Mouse (Mus musculus): Measurements from ENCODE around the gene Atcay. TPM values are rescaled to one million over a fixed set of nuclear protein-coding genes. Genes with fewer than 3 reads are reported as not detected.
"Not testable (repeated sequence)": the region's sequence is repeated elsewhere in the genome, so short reads cannot be mapped to it uniquely, and the experiment has no call there.

Atcay gene
- polyA plus RNA-seq, 1 experiment from 2014 or later: 37.2 TPM

- H3K27me3 ChIP-seq; H3K9ac ChIP-seq (replicated peaks); ATAC-seq (ENCODE audit: low FRiP score, low read depth); H3K9me3 ChIP-seq: not testable (repeated sequence)
- Histone ChIP-seq H3K4me1 (peaks cover 51% of the 10 kb centered on the region), H3K4me3 (peak overlapping the region; percentile 42; the same call in 1 of the 2 replicates), H3K36me3 (peaks cover 31% of the 10 kb centered on the region), H3K4me2 (replicated peaks) (peak overlapping the region; percentile 61), H3K27ac (replicated peaks) (peak overlapping the region; percentile 93)
- WGBS: 10% methylated on average over 4 of the region's 4 CpGs
Measured at GRCm38 (mm10) chr10:81175345-81175701, 55.3 kb downstream of the Atcay start.

- Histone ChIP-seq H3K27me3 (no peaks in the 10 kb centered on the region), H3K27ac (replicated peaks) (peak overlapping the region; percentile 93), H3K4me3 (peak overlapping the region; percentile 42), H3K4me2 (replicated peaks) (peak overlapping the region; percentile 61), H3K36me3 (peaks cover 26% of the 10 kb centered on the region), H3K9ac (replicated peaks) (peak overlapping the region; percentile 50), H3K9me3 (no peaks in the 10 kb centered on the region), H3K4me1 (peaks cover 51% of the 10 kb centered on the region)
- ATAC-seq (ENCODE audit: low FRiP score, low read depth): peak; percentile 64
- under 1% methylated on average over 29 of the region's 29 CpGs for WGBS
Measured at GRCm38 (mm10) chr10:81174617-81175344, 55.9 kb downstream of the Atcay start.

GRCm38 (mm10) chr10:81173132-81173531 lies 57.5 kb downstream of the Atcay start:
- Histone ChIP-seq H3K9ac (replicated peaks) (peak overlapping the region; percentile 49; the same call in 1 of the 2 replicates), H3K27me3 (no peaks in the 10 kb centered on the region), H3K4me3 (peak overlapping the region; percentile 17; the same call in 1 of the 2 replicates), H3K9me3 (no peaks in the 10 kb centered on the region), H3K36me3 (peaks cover 9% of the 10 kb centered on the region), H3K4me2 (replicated peaks) (peak overlapping the region; percentile 41), H3K27ac (replicated peaks) (peak overlapping the region; percentile 93), H3K4me1 (peaks cover 48% of the 10 kb centered on the region)
- peak; percentile 27 for ATAC-seq (ENCODE audit: low FRiP score, low read depth)
- WGBS: 4% methylated on average over 21 of the region's 21 CpGs

GRCm38 (mm10) chr10:81169411-81169900 lies 61.2 kb downstream of the Atcay start:
- ATAC-seq (ENCODE audit: low FRiP score, low read depth); H3K9me3 ChIP-seq; H3K9ac ChIP-seq (replicated peaks); H3K4me3 ChIP-seq; H3K27me3 ChIP-seq; H3K36me3 ChIP-seq: not testable (repeated sequence)
- H3K27ac ChIP-seq (replicated peaks): 0 out of 2 replicates have a peak overlapping the region, but pooled peaks have one; percentile 20
- 67% methylated on average over 5 of the region's 14 CpGs for WGBS
- peaks cover 34% of the 10 kb centered on the region for H3K4me1 ChIP-seq
- H3K4me2 ChIP-seq (replicated peaks): peak overlapping the region; percentile 94; the same call in 1 of the 2 replicates

- Histone ChIP-seq H3K4me2 (replicated peaks) (peak overlapping the region; percentile 94), H3K4me1 (peaks cover 26% of the 10 kb centered on the region), H3K4me3 (peak overlapping the region; percentile 94), H3K9me3 (no peaks in the 10 kb centered on the region), H3K27ac (replicated peaks) (peak overlapping the region; percentile 72), H3K36me3 (peaks cover 7% of the 10 kb centered on the region), H3K9ac (replicated peaks) (peak overlapping the region; percentile 58), H3K27me3 (no peaks in the 10 kb centered on the region)
- WGBS: 6% methylated on average over 29 of the region's 29 CpGs
- ATAC-seq (ENCODE audit: low FRiP score, low read depth): no peak; the same call in 1 of the 2 replicates
Measured at GRCm38 (mm10) chr10:81168521-81169244, 62.0 kb downstream of the Atcay start.

- Histone ChIP-seq H3K9ac (replicated peaks) (peak overlapping the region; percentile 58; the same call in 1 of the 2 replicates), H3K4me1 (peaks cover 20% of the 10 kb centered on the region), H3K27me3 (no peaks in the 10 kb centered on the region), H3K27ac (replicated peaks) (peak overlapping the region; percentile 72), H3K36me3 (peaks cover 13% of the 10 kb centered on the region), H3K9me3 (no peaks in the 10 kb centered on the region), H3K4me3 (peak overlapping the region; percentile 94), H3K4me2 (replicated peaks) (peak overlapping the region; percentile 94)
- 11% methylated on average over 5 of the region's 5 CpGs for WGBS
- ATAC-seq (ENCODE audit: low FRiP score, low read depth): peak; percentile 55
Measured at GRCm38 (mm10) chr10:81168087-81168431, 62.6 kb downstream of the Atcay start.

- Histone ChIP-seq H3K36me3 (peaks cover 17% of the 10 kb centered on the region), H3K27me3 (no peaks in the 10 kb centered on the region), H3K4me3 (peak within 1 kb of the TSS; percentile 94), H3K9ac (replicated peaks) (peak within 1 kb of the TSS; percentile 81), H3K9me3 (no peaks in the 10 kb centered on the region), H3K27ac (replicated peaks) (peak within 1 kb of the TSS; percentile 72), H3K4me1 (peaks cover 18% of the 10 kb centered on the region), H3K4me2 (replicated peaks) (peak within 1 kb of the TSS; percentile 94)
- WGBS: under 1% methylated on average over 44 of the region's 64 CpGs
- ATAC-seq (ENCODE audit: low FRiP score, low read depth): peak; percentile 89
Measured at GRCm38 (mm10) chr10:81167200-81168086, 63.2 kb downstream of the Atcay start, which contains the start of gene Pias4. Gene Pias4 (minus strand): TSS chr10:81167923.

- Histone ChIP-seq H3K27ac (replicated peaks) (no peak overlapping the region), H3K36me3 (peaks cover 40% of the 10 kb centered on the region), H3K27me3 (no peaks in the 10 kb centered on the region), H3K9me3 (no peaks in the 10 kb centered on the region), H3K4me3 (no peak overlapping the region), H3K4me1 (peaks cover 18% of the 10 kb centered on the region), H3K9ac (replicated peaks) (no peak overlapping the region), H3K4me2 (replicated peaks) (no peak overlapping the region)
- 89% methylated on average over 8 of the region's 8 CpGs for WGBS
- no peak for ATAC-seq (ENCODE audit: low FRiP score, low read depth)
Measured at GRCm38 (mm10) chr10:81165118-81165517, 65.5 kb downstream of the Atcay start.

GRCm38 (mm10) chr10:81162318-81162652 lies 68.3 kb downstream of the Atcay start:
- H3K4me3 ChIP-seq: no peak overlapping the region
- WGBS: 72% methylated on average over 2 of the region's 2 CpGs
- H3K27me3 ChIP-seq: no peaks in the 10 kb centered on the region
- 0 out of 2 replicates have a peak overlapping the region, but pooled peaks have one; percentile 4 for H3K27ac ChIP-seq (replicated peaks)
- no peak overlapping the region for H3K4me2 ChIP-seq (replicated peaks)
- H3K9me3 ChIP-seq: no peaks in the 10 kb centered on the region
- H3K9ac ChIP-seq (replicated peaks): no peak overlapping the region
- peaks cover 64% of the 10 kb centered on the region for H3K36me3 ChIP-seq
- H3K4me1 ChIP-seq: peaks cover 11% of the 10 kb centered on the region
- no peak for ATAC-seq (ENCODE audit: low FRiP score, low read depth)

- Histone ChIP-seq H3K4me2 (replicated peaks) (no peak overlapping the region), H3K4me1 (peaks cover 6% of the 10 kb centered on the region), H3K27ac (replicated peaks) (0 out of 2 replicates have a peak overlapping the region, but pooled peaks have one; percentile 4), H3K9me3 (no peaks in the 10 kb centered on the region), H3K9ac (replicated peaks) (no peak overlapping the region), H3K36me3 (peaks cover 69% of the 10 kb centered on the region), H3K27me3 (no peaks in the 10 kb centered on the region), H3K4me3 (no peak overlapping the region)
- 89% methylated on average over 8 of the region's 8 CpGs for WGBS
- ATAC-seq (ENCODE audit: low FRiP score, low read depth): no peak
Measured at GRCm38 (mm10) chr10:81161602-81162317, 68.9 kb downstream of the Atcay start.

GRCm38 (mm10) chr10:81154736-81155135 lies 75.9 kb downstream of the Atcay start:
- H3K36me3 ChIP-seq: peaks cover 82% of the 10 kb centered on the region
- H3K9ac ChIP-seq (replicated peaks): no peak overlapping the region
- no peak for ATAC-seq (ENCODE audit: low FRiP score, low read depth)
- H3K4me1 ChIP-seq: no peaks in the 10 kb centered on the region
- H3K4me2 ChIP-seq (replicated peaks): no peak overlapping the region
- H3K27me3 ChIP-seq: no peaks in the 10 kb centered on the region
- H3K27ac ChIP-seq (replicated peaks): no peak overlapping the region
- H3K4me3 ChIP-seq: no peak overlapping the region
- 85% methylated on average over 6 of the region's 6 CpGs for WGBS
- no peaks in the 10 kb centered on the region for H3K9me3 ChIP-seq

Measured in midbrain, embryonic 12.5 days (tissue).